Mouse (Mus musculus) testis, postnatal 14 days (tissue): Measurements from ENCODE around the gene Card10.

Experiments used
- DNase-seq: peaks from one replicate; pipeline ENCODE4 v3.0.0; 2021; ENCODE audit warnings: low spot score

Gene Card10

GRCm38 (mm10) chr15:78771531-78772367, 31.1 kb downstream of the Card10 start:
- no peak for DNase-seq

- no peak for DNase-seq
Measured at GRCm38 (mm10) chr15:78770983-78771355, 31.9 kb downstream of the Card10 start.

GRCm38 (mm10) chr15:78770234-78770982, 32.4 kb downstream of the Card10 start:
- DNase-seq, result no peak

GRCm38 (mm10) chr15:78769064-78769463, 33.8 kb downstream of the Card10 start:
- DNase-seq, result no peak

- DNase-seq, result no peak
Measured at GRCm38 (mm10) chr15:78763704-78764103, 39.1 kb downstream of the Card10 start.

GRCm38 (mm10) chr15:78763210-78763609, 39.6 kb downstream of the Card10 start:
- DNase-seq, result no peak

- no peak for DNase-seq
Measured at GRCm38 (mm10) chr15:78761112-78761511, 41.7 kb downstream of the Card10 start.

- DNase-seq, result no peak
Measured at GRCm38 (mm10) chr15:78758132-78758531, 44.7 kb downstream of the Card10 start.

GRCm38 (mm10) chr15:78755966-78756725, 46.7 kb downstream of the Card10 start:
- no peak for DNase-seq

GRCm38 (mm10) chr15:78755226-78755625, 47.6 kb downstream of the Card10 start:
- DNase-seq, result no peak

- DNase-seq, result no peak
Measured at GRCm38 (mm10) chr15:78754144-78754543, 48.7 kb downstream of the Card10 start.

GRCm38 (mm10) chr15:78752991-78753390, 49.9 kb downstream of the Card10 start:
- no peak for DNase-seq

- no peak for DNase-seq
Measured at GRCm38 (mm10) chr15:78750608-78751350, 52.1 kb downstream of the Card10 start.

- no peak for DNase-seq
Measured at GRCm38 (mm10) chr15:78749855-78750254, 53.0 kb downstream of the Card10 start.

GRCm38 (mm10) chr15:78744206-78744605, 58.6 kb downstream of the Card10 start:
- peak; percentile 69 for DNase-seq

GRCm38 (mm10) chr15:78742831-78743230, 60.0 kb downstream of the Card10 start:
- DNase-seq, result no peak

GRCm38 (mm10) chr15:78740662-78741061, 62.2 kb downstream of the Card10 start:
- DNase-seq, result no peak

- DNase-seq, result no peak
Measured at GRCm38 (mm10) chr15:78737146-78737545, 65.7 kb downstream of the Card10 start.

GRCm38 (mm10) chr15:78736681-78737100, 66.2 kb downstream of the Card10 start:
- no peak for DNase-seq

- no peak for DNase-seq
Measured at GRCm38 (mm10) chr15:78736181-78736579, 66.7 kb downstream of the Card10 start.

GRCm38 (mm10) chr15:78735431-78736180, 67.2 kb downstream of the Card10 start:
- DNase-seq, result no peak
